In genomic region chr7:121150662-121151061, GRCm38 (mm10) we compare ENCODE assay signal across 18 mouse cellular contexts.
A peak's percentile ranks its signal among the peaks of the same experiment; 100 is the strongest.
DNase-seq lines count a peak whose midpoint lies in the region; ATAC-seq and TF ChIP-seq lines count a peak whose summit lies in the region.
"Had no signal": no experiment of that assay in that cellular context is flagged by ENCODE, and none has a peak within 500 bp of the region (broad histone marks: within the 10 kb centered on the region; RNA-seq: fewer than 3 reads in every experiment).

No protein-coding gene starts in this region.

- TF ChIP-seq POLR2A in lung, adult 2 months (IDR thresholded peaks at IDR 0.05; ENCODE audit: borderline replicate concordance, extremely low read depth, low read depth, low read length) = no peak

- H3K4me2 ChIP-seq in lung, embryonic 14.5 days = no peak overlapping the region
- H3K4me2 ChIP-seq: forebrain, embryonic 13.5 days; forebrain, embryonic 15.5 days had no signal

- H3K27me3 ChIP-seq in lung, embryonic 14.5 days (ENCODE audit: insufficient read depth, low read length) = no peaks in the 10 kb centered on the region
- H3K27me3 ChIP-seq: forebrain, embryonic 13.5 days; forebrain, embryonic 15.5 days; Patski had no signal

- ATAC-seq in lung, embryonic 14.5 days (ENCODE audit: insufficient read depth) = no peak
- ATAC-seq: activated CD4-positive, CD25-positive, alpha-beta regulatory T cell, adult 4 months; forebrain, embryonic 13.5 days; forebrain, embryonic 15.5 days; Patski had no signal

- no peaks in the 10 kb centered on the region for H3K9me3 ChIP-seq in lung, embryonic 14.5 days (ENCODE audit: low read depth, low read length)
- H3K9me3 ChIP-seq: forebrain, embryonic 13.5 days; forebrain, embryonic 15.5 days; G1E had no signal

- DNase-seq in lung, embryonic 14.5 days = peak; percentile 5
- DNase-seq in lung, adult 2 months = no peak
- peak; percentile 29 for DNase-seq in R1 (ENCODE audit: low read depth, low spot score)
- DNase-seq in kidney, adult 11 months = no peak
- no peak for DNase-seq in gastrocnemius, adult 18-20 months (ENCODE audit: low spot score)
- DNase-seq: adrenal gland, adult 8-10 months; adrenal gland, postnatal 14 days; adrenal gland, postnatal 36 days; cerebellum, adult 11-12 months; cerebellum, adult 2 months; cerebellum, adult 9-10 months; cerebellum, postnatal 10 days; cerebellum, postnatal 25 days had no signal

- no peaks in the 10 kb centered on the region for H3K4me1 ChIP-seq in lung, embryonic 14.5 days (ENCODE audit: insufficient read depth)
- H3K4me1 ChIP-seq in lung, adult 2 months (ENCODE audit: control insufficient read depth, insufficient read depth, low read length) = no peaks in the 10 kb centered on the region
- H3K4me1 ChIP-seq: forebrain, embryonic 13.5 days; forebrain, embryonic 15.5 days had no signal

- TF ChIP-seq CTCF in lung, embryonic 14.5 days (IDR thresholded peaks at IDR 0.05; ENCODE audit: low read depth) = no peak
- no peak for TF ChIP-seq CTCF in lung, adult 2 months (IDR thresholded peaks at IDR 0.05; ENCODE audit: insufficient read depth, low read length)

- H3K27ac ChIP-seq in lung, embryonic 14.5 days (ENCODE audit: low read depth) = no peak overlapping the region
- H3K27ac ChIP-seq: forebrain, embryonic 13.5 days; forebrain, embryonic 15.5 days had no signal

- H3K9ac ChIP-seq in lung, embryonic 14.5 days = no peak overlapping the region
- H3K9ac ChIP-seq: forebrain, embryonic 13.5 days; forebrain, embryonic 15.5 days had no signal

- no peak overlapping the region for H3K4me3 ChIP-seq in lung, embryonic 14.5 days (ENCODE audit: low read depth, low read length)
- H3K4me3 ChIP-seq in lung, adult 2 months (replicated peaks; ENCODE audit: extremely low read depth, low read depth, low read length) = no peak overlapping the region
- H3K4me3 ChIP-seq: forebrain, embryonic 13.5 days; forebrain, embryonic 15.5 days had no signal

- no peaks in the 10 kb centered on the region for H3K36me3 ChIP-seq in lung, embryonic 14.5 days (ENCODE audit: insufficient read depth)
- H3K36me3 ChIP-seq: forebrain, embryonic 15.5 days; G1E had no signal

- WGBS in lung, embryonic 14.5 days = 76% methylated on average over 5 of the region's 5 CpGs
- WGBS in lung, adult 2 months = 73% methylated on average over 5 of the region's 5 CpGs

Comparison
In these comparisons a context has a peak if more than half of its experiments do, and no peak if none do; other contexts are left out.
1. DNase-seq: peak in lung, embryonic 14.5 days (single experiment) and R1 (single experiment); none in lung, adult 2 months (single experiment), kidney, adult 11 months (single experiment) and gastrocnemius, adult 18-20 months (single experiment).